Mouse (Mus musculus) G1E (cell line): ENCODE results near the gene Plcd4.

Source experiments
- CTCF ChIP-seq: IDR thresholded peaks from 2 replicates; pipeline ENCODE4 v1.5.1; 2012; ENCODE audit warnings: low read depth, low read length, inconsistent platforms, mixed read lengths
- GATA1 ChIP-seq: IDR thresholded peaks from 2 replicates; pipeline ENCODE4 v1.6.1; 2012; ENCODE audit warnings: borderline replicate concordance, low read length, inconsistent platforms, mixed read lengths
- GATA2 ChIP-seq: IDR thresholded peaks from 2 replicates; pipeline ENCODE4 v1.6.1; 2012; ENCODE audit warnings: low read depth, low read length, inconsistent platforms, borderline replicate concordance

DNA sequence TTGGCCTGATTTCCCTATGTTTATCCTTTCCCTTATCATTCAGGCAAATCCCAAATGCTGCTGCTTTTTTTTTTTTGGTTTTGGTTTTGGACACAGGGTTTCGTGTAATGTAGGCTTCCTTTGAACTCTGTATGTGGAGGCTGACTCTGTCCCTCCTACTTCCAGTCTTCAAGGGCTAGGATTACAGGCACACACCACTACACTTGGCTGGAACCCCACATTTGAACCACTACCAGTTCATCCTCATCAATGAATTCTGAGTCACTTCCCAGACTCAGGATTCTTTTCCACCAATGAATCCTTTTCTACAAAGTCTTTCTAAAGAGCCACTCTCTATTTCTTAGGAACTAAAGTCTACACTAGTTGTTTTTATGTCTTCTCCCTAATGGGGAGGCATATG lies 41.6 kb upstream of the Plcd4 start:
- TF ChIP-seq CTCF (no peak), GATA1 (no peak), GATA2 (no peak)
